Mouse (Mus musculus): ENCODE data around the gene Wdr81. TPM values are rescaled to one million over a fixed set of nuclear protein-coding genes. Genes with fewer than 3 reads are reported as not detected.

Wdr81 gene
- polyA plus RNA-seq, 1 experiment from 2014 or later, result 3.5 TPM

GRCm38 (mm10) chr11:75470675-75471074 lies 16.2 kb upstream of the Wdr81 start:
- ATAC-seq (replicated peaks; ENCODE audit: extremely low read depth, insufficient read depth, low FRiP score), result no peak
- Histone ChIP-seq H3K4me3 (ENCODE audit: low read length) (no peak overlapping the region), H3K36me3 (ENCODE audit: control insufficient read depth, insufficient read depth) (peaks cover 5% of the 10 kb centered on the region), H3K4me2 (ENCODE audit: low read depth, low read length) (no peak overlapping the region), H3K27ac (ENCODE audit: low read length) (no peak overlapping the region), H3K27me3 (ENCODE audit: control insufficient read depth, insufficient read depth, low read length) (no peaks in the 10 kb centered on the region), H3K9ac (ENCODE audit: low read length) (no peak overlapping the region), H3K4me1 (ENCODE audit: control insufficient read depth, insufficient read depth, low read length) (peaks cover 11% of the 10 kb centered on the region), H3K9me3 (replicated peaks; ENCODE audit: control insufficient read depth, low read length) (0 out of 2 replicates have a peak, but pooled peaks cover 3% of the 10 kb centered on the region)
- WGBS, result 76% methylated on average over 3 of the region's 3 CpGs

GRCm38 (mm10) chr11:75469261-75469660 lies 14.7 kb upstream of the Wdr81 start:
- peaks cover 11% of the 10 kb centered on the region for H3K4me1 ChIP-seq (ENCODE audit: control insufficient read depth, insufficient read depth, low read length)
- H3K4me2 ChIP-seq (ENCODE audit: low read depth, low read length), result no peak overlapping the region
- no peaks in the 10 kb centered on the region for H3K27me3 ChIP-seq (ENCODE audit: control insufficient read depth, insufficient read depth, low read length)
- WGBS, result 92% methylated on average over 4 of the region's 4 CpGs
- no peak overlapping the region for H3K27ac ChIP-seq (ENCODE audit: low read length)
- H3K36me3 ChIP-seq (ENCODE audit: control insufficient read depth, insufficient read depth), result peaks cover 16% of the 10 kb centered on the region
- ATAC-seq (replicated peaks; ENCODE audit: extremely low read depth, insufficient read depth, low FRiP score), result no peak
- H3K9me3 ChIP-seq (replicated peaks; ENCODE audit: control insufficient read depth, low read length), result 0 out of 2 replicates have a peak, but pooled peaks cover 3% of the 10 kb centered on the region
- no peak overlapping the region for H3K4me3 ChIP-seq (ENCODE audit: low read length)
- no peak overlapping the region for H3K9ac ChIP-seq (ENCODE audit: low read length)

- Histone ChIP-seq H3K9ac (ENCODE audit: low read length) (peak overlapping the region; percentile 84), H3K27ac (ENCODE audit: low read length) (no peak overlapping the region; the same call in 1 of the 2 replicates), H3K36me3 (ENCODE audit: control insufficient read depth, insufficient read depth) (peaks cover 16% of the 10 kb centered on the region), H3K9me3 (replicated peaks; ENCODE audit: control insufficient read depth, low read length) (0 out of 2 replicates have a peak, but pooled peaks cover 3% of the 10 kb centered on the region), H3K4me2 (ENCODE audit: low read depth, low read length) (peak overlapping the region; percentile 94), H3K27me3 (ENCODE audit: control insufficient read depth, insufficient read depth, low read length) (no peaks in the 10 kb centered on the region), H3K4me1 (ENCODE audit: control insufficient read depth, insufficient read depth, low read length) (peaks cover 15% of the 10 kb centered on the region), H3K4me3 (ENCODE audit: low read length) (peak overlapping the region; percentile 63)
- 59% methylated on average over 7 of the region's 7 CpGs for WGBS
- ATAC-seq (replicated peaks; ENCODE audit: extremely low read depth, insufficient read depth, low FRiP score), result no peak
These were observed 13.9 kb upstream of the Wdr81 start for GRCm38 (mm10) chr11:75468410-75468809.

GRCm38 (mm10) chr11:75467512-75468215 lies 13.1 kb upstream of the Wdr81 start:
- ATAC-seq (replicated peaks; ENCODE audit: extremely low read depth, insufficient read depth, low FRiP score), result peak; percentile 78
- peak overlapping the region; percentile 28; the same call in 1 of the 2 replicates for H3K27ac ChIP-seq (ENCODE audit: low read length)
- peak overlapping the region; percentile 84 for H3K9ac ChIP-seq (ENCODE audit: low read length)
- H3K27me3 ChIP-seq (ENCODE audit: control insufficient read depth, insufficient read depth, low read length), result no peaks in the 10 kb centered on the region
- peaks cover 16% of the 10 kb centered on the region for H3K36me3 ChIP-seq (ENCODE audit: control insufficient read depth, insufficient read depth)
- peaks cover 22% of the 10 kb centered on the region for H3K4me1 ChIP-seq (ENCODE audit: control insufficient read depth, insufficient read depth, low read length)
- H3K9me3 ChIP-seq (replicated peaks; ENCODE audit: control insufficient read depth, low read length), result 0 out of 2 replicates have a peak, but pooled peaks cover 3% of the 10 kb centered on the region
- peak overlapping the region; percentile 63 for H3K4me3 ChIP-seq (ENCODE audit: low read length)
- H3K4me2 ChIP-seq (ENCODE audit: low read depth, low read length), result peak overlapping the region; percentile 94
- 16% methylated on average over 19 of the region's 19 CpGs for WGBS

- Histone ChIP-seq H3K4me3 (ENCODE audit: low read length) (no peak overlapping the region), H3K36me3 (ENCODE audit: control insufficient read depth, insufficient read depth) (peaks cover 16% of the 10 kb centered on the region), H3K27ac (ENCODE audit: low read length) (no peak overlapping the region), H3K27me3 (ENCODE audit: control insufficient read depth, insufficient read depth, low read length) (no peaks in the 10 kb centered on the region), H3K9me3 (replicated peaks; ENCODE audit: control insufficient read depth, low read length) (0 out of 2 replicates have a peak, but pooled peaks cover 3% of the 10 kb centered on the region), H3K4me1 (ENCODE audit: control insufficient read depth, insufficient read depth, low read length) (peaks cover 24% of the 10 kb centered on the region), H3K9ac (ENCODE audit: low read length) (no peak overlapping the region), H3K4me2 (ENCODE audit: low read depth, low read length) (peak overlapping the region; percentile 94; the same call in 1 of the 2 replicates)
- ATAC-seq (replicated peaks; ENCODE audit: extremely low read depth, insufficient read depth, low FRiP score), result no peak
- WGBS, result 97% methylated on average over 4 of the region's 4 CpGs
These were observed 12.4 kb upstream of the Wdr81 start for GRCm38 (mm10) chr11:75466731-75467505.

GRCm38 (mm10) chr11:75465051-75465450 lies 10.5 kb upstream of the Wdr81 start:
- Histone ChIP-seq H3K4me3 (ENCODE audit: low read length) (no peak overlapping the region), H3K36me3 (ENCODE audit: control insufficient read depth, insufficient read depth) (peaks cover 16% of the 10 kb centered on the region), H3K9me3 (replicated peaks; ENCODE audit: control insufficient read depth, low read length) (0 out of 2 replicates have a peak, but pooled peaks cover 3% of the 10 kb centered on the region), H3K27me3 (ENCODE audit: control insufficient read depth, insufficient read depth, low read length) (no peaks in the 10 kb centered on the region), H3K4me1 (ENCODE audit: control insufficient read depth, insufficient read depth, low read length) (peaks cover 26% of the 10 kb centered on the region), H3K27ac (ENCODE audit: low read length) (no peak overlapping the region), H3K9ac (ENCODE audit: low read length) (no peak overlapping the region), H3K4me2 (ENCODE audit: low read depth, low read length) (no peak overlapping the region)
- ATAC-seq (replicated peaks; ENCODE audit: extremely low read depth, insufficient read depth, low FRiP score), result no peak
- 90% methylated on average over 6 of the region's 6 CpGs for whole genome bisulfite sequencing

- ATAC-seq (replicated peaks; ENCODE audit: extremely low read depth, insufficient read depth, low FRiP score), result no peak
- 90% methylated on average over 6 of the region's 6 CpGs for WGBS
- no peak overlapping the region for H3K4me3 ChIP-seq (ENCODE audit: low read length)
These were observed 9.9 kb upstream of the Wdr81 start for GRCm38 (mm10) chr11:75464417-75464816.

GRCm38 (mm10) chr11:75463624-75464023 lies 9.1 kb upstream of the Wdr81 start:
- Histone ChIP-seq H3K4me1 (ENCODE audit: control insufficient read depth, insufficient read depth, low read length) (peaks cover 36% of the 10 kb centered on the region), H3K27me3 (ENCODE audit: control insufficient read depth, insufficient read depth, low read length) (no peaks in the 10 kb centered on the region), H3K4me2 (ENCODE audit: low read depth, low read length) (peak overlapping the region; percentile 76), H3K27ac (ENCODE audit: low read length) (peak overlapping the region; percentile 98), H3K9ac (ENCODE audit: low read length) (peak overlapping the region; percentile 35; the same call in 1 of the 2 replicates), H3K36me3 (ENCODE audit: control insufficient read depth, insufficient read depth) (peaks cover 16% of the 10 kb centered on the region), H3K9me3 (replicated peaks; ENCODE audit: control insufficient read depth, low read length) (0 out of 2 replicates have a peak, but pooled peaks cover 3% of the 10 kb centered on the region), H3K4me3 (ENCODE audit: low read length) (peak overlapping the region; percentile 85)
- ATAC-seq (replicated peaks; ENCODE audit: extremely low read depth, insufficient read depth, low FRiP score), result no peak
- 52% methylated on average over 4 of the region's 4 CpGs for WGBS

More at GRCm38 (mm10) chr11:75464417-75464816, 9.9 kb upstream of the Wdr81 start:
- Histone ChIP-seq H3K9ac (ENCODE audit: low read length) (no peak overlapping the region), H3K36me3 (ENCODE audit: control insufficient read depth, insufficient read depth) (peaks cover 16% of the 10 kb centered on the region), H3K27me3 (ENCODE audit: control insufficient read depth, insufficient read depth, low read length) (no peaks in the 10 kb centered on the region), H3K4me1 (ENCODE audit: control insufficient read depth, insufficient read depth, low read length) (peaks cover 33% of the 10 kb centered on the region), H3K9me3 (replicated peaks; ENCODE audit: control insufficient read depth, low read length) (0 out of 2 replicates have a peak, but pooled peaks cover 3% of the 10 kb centered on the region), H3K4me2 (ENCODE audit: low read depth, low read length) (no peak overlapping the region), H3K27ac (ENCODE audit: low read length) (no peak overlapping the region)

All from heart, embryonic 16.5 days (tissue).